Mouse (Mus musculus) liver, embryonic 13.5 days (tissue): ENCODE results near the gene Arhgef10l. TPM values are rescaled to one million over a fixed set of nuclear protein-coding genes. Genes with fewer than 3 reads are reported as not detected.

Source experiments
- ATAC-seq: fragments of 200-750 bp; cut with Nextera tagmentation; 2 replicates; pipeline ENCODE4 v1.8.0; 2017; ENCODE audit warnings: low read depth, mild to moderate bottlenecking, moderate number of reproducible peaks, moderate library complexity
- DNase-seq: peaks from one replicate; pipeline ENCODE4 v3.0.0; 2022
- H3K27ac ChIP-seq: fragments of 300-500 bp; sonication (generic); 2 replicates; pipeline ENCODE4 v1.5.1; 2015; ENCODE audit warnings: moderate library complexity, mild to moderate bottlenecking, inconsistent platforms
- H3K27me3 ChIP-seq: fragments of 300-500 bp; sonication (generic); 2 replicates; pipeline ENCODE4 v1.6.1; 2015; ENCODE audit warnings: mild to moderate bottlenecking, inconsistent platforms
- H3K36me3 ChIP-seq: fragments of 300-500 bp; sonication (generic); 2 replicates; pipeline ENCODE4 v1.6.1; 2015; ENCODE audit warnings: mild to moderate bottlenecking, inconsistent platforms
- H3K4me1 ChIP-seq: fragments of 300-500 bp; sonication (generic); replicated peaks from 2 replicates; pipeline ENCODE4 v1.6.1; 2015; ENCODE audit warnings: inconsistent platforms
- H3K4me2 ChIP-seq: fragments of 300-500 bp; sonication (generic); 2 replicates; pipeline ENCODE4 v1.6.1; 2015; ENCODE audit warnings: inconsistent platforms, mild to moderate bottlenecking, moderate library complexity
- H3K4me3 ChIP-seq: fragments of 300-500 bp; sonication (generic); replicated peaks from 2 replicates; pipeline ENCODE4 v1.5.1; 2015; ENCODE audit warnings: mild to moderate bottlenecking, inconsistent platforms
- H3K9ac ChIP-seq: fragments of 300-500 bp; sonication (generic); 2 replicates; pipeline ENCODE4 v1.6.1; 2015; ENCODE audit warnings: mild to moderate bottlenecking, inconsistent platforms
- H3K9me3 ChIP-seq: fragments of 300-500 bp; sonication (generic); replicated peaks from 2 replicates; pipeline ENCODE4 v1.6.1; 2016; ENCODE audit warnings: inconsistent platforms
- WGBS: fragments of 180-500 bp; shearing (Covaris S2); methylation state at CpG from one replicate; pipeline ENCODE4 v1.1.7; 2015; ENCODE audit not compliant: insufficient replicate concordance; 5-methylcytosine and 5-hydroxymethylcytosine counted together
- polyA plus RNA-seq: library from polyadenylated mRNA; unstranded; fragments of >200 nt; fragmentation: Nextera tagmentation; extraction: Ambion mirVana; gene quantifications from 2 replicates; pipeline ENCODE4 v1.2.1, GENCODE M21; 2015

Arhgef10l gene
- polyA plus RNA-seq, 1 experiment from 2014 or later, result 2.7 TPM

DNA sequence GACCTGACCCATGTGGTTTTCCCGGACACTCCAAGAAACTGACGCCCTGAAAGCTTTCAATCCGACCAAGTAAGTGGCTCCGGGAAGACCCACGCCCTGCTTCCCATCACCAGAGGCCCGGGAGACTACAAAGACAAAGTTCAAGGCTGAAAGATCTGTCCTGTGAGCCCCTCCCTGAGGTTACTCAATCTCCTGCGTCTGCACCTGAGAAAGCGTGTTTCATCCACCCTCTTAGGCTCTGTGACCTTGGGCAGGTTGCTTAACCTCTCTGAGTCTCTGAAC, 25.6 kb downstream of the Arhgef10l start:
- no peaks in the 10 kb centered on the region for H3K9me3 ChIP-seq
- no peak overlapping the region for H3K4me3 ChIP-seq
- no peaks in the 10 kb centered on the region for H3K27me3 ChIP-seq
- DNase-seq (no peak), ATAC-seq (no peak)
- H3K27ac ChIP-seq, result no peak overlapping the region
- H3K4me2 ChIP-seq, result no peak overlapping the region
- no peak overlapping the region for H3K9ac ChIP-seq
- 63% methylated on average over 8 of the region's 8 CpGs for WGBS
- no peaks in the 10 kb centered on the region for H3K36me3 ChIP-seq
- peaks cover 10% of the 10 kb centered on the region for H3K4me1 ChIP-seq

DNA sequence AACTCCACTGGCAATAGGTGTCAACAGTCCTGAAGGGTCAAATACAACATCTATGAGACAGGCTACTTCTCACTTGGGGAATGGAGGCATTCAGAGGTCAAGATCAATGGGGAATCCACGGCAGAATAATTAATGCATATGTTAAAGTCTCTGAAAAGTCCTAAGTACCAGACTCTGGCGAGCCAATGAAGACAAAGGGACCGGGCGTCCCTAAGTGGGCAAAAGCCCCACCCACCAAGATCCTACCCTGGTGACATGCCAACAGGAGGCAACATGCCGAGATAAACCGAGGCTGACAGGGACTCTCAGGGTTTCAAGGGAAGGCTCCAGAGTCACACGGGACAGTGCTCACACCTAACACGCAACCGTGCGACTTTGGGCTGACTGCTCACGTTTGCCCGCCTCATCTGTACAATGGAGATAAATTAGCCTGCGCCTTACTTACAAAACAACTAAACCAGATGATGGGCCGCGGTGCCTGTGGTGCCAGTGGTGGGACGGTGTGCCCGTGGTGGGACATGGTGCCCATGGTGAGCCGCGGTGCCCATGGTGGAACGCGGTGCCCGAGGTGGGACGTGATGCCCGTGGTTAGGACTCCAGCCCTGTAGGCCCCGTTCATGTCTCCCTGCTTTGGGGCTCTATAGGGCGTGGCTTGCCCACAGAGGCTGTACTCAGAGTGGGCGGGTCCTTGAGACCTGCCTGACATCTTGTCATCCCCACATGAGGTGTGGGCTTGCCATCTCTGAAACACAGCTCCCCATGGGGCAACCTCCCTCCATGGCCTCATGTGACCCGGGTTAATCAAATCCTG, 26.2 kb downstream of the Arhgef10l start:
- DNase-seq (no peak), ATAC-seq (no peak)
- H3K27ac ChIP-seq, result no peak overlapping the region
- H3K27me3 ChIP-seq, result no peaks in the 10 kb centered on the region
- no peaks in the 10 kb centered on the region for H3K9me3 ChIP-seq
- H3K36me3 ChIP-seq, result no peaks in the 10 kb centered on the region
- H3K9ac ChIP-seq, result no peak overlapping the region
- WGBS, result 74% methylated on average over 28 of the region's 28 CpGs
- peaks cover 10% of the 10 kb centered on the region for H3K4me1 ChIP-seq
- no peak overlapping the region for H3K4me3 ChIP-seq
- H3K4me2 ChIP-seq, result no peak overlapping the region

DNA sequence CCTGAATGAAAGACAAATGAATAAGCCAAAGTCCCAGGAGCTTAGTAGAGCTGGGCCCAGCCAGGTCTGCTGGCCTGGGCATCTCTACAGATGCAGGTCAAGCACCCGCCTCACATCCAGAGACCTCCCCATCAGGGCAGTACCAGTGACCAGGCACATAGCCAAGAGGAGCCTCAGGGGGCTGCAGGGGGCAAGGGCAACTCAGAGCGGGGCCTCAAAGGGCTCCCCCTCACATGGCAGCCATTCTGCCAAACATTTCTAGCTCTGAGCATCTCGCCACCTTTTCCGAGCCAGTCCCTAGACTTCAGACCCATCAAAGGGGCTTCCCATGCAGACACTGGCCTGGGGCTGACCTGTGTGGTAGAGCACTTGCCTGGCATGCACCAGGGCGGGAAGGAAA, 27.2 kb downstream of the Arhgef10l start:
- DNase-seq (no peak), ATAC-seq (no peak)
- no peak overlapping the region for H3K4me3 ChIP-seq
- no peaks in the 10 kb centered on the region for H3K9me3 ChIP-seq
- H3K4me1 ChIP-seq, result peaks cover 10% of the 10 kb centered on the region
- WGBS, result 72% methylated on average over 5 of the region's 5 CpGs
- no peak overlapping the region for H3K4me2 ChIP-seq
- no peak overlapping the region for H3K9ac ChIP-seq
- H3K27ac ChIP-seq, result no peak overlapping the region
- H3K27me3 ChIP-seq, result no peaks in the 10 kb centered on the region
- H3K36me3 ChIP-seq, result no peaks in the 10 kb centered on the region

DNA sequence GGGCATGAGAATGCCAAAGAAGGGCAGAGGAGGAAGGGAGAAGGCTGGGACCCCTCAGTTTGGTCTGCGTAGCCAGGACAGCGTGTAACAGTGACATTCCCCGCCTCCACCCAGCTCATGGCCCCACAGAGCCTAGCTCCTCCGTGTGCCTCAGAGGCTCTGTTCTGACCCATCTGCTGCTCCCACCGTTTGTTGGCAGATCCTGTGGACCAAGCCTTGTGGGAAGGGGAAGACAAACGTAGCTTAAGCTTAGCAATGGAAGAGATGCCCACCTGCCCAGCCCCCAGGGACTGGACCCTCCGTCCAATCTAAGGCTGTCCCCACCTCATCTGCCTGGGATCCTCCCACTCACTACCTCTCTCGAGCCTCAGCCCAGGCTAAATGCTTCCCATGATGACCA, 28.5 kb downstream of the Arhgef10l start:
- no peak for ATAC-seq
- no peaks in the 10 kb centered on the region for H3K27me3 ChIP-seq
- no peak overlapping the region for H3K27ac ChIP-seq
- H3K36me3 ChIP-seq, result no peaks in the 10 kb centered on the region
- WGBS, result 56% methylated on average over 8 of the region's 8 CpGs
- H3K4me3 ChIP-seq, result no peak overlapping the region
- no peak overlapping the region for H3K9ac ChIP-seq
- no peak for DNase-seq
- H3K9me3 ChIP-seq, result no peaks in the 10 kb centered on the region
- no peak overlapping the region for H3K4me2 ChIP-seq
- H3K4me1 ChIP-seq, result peaks cover 12% of the 10 kb centered on the region

DNA sequence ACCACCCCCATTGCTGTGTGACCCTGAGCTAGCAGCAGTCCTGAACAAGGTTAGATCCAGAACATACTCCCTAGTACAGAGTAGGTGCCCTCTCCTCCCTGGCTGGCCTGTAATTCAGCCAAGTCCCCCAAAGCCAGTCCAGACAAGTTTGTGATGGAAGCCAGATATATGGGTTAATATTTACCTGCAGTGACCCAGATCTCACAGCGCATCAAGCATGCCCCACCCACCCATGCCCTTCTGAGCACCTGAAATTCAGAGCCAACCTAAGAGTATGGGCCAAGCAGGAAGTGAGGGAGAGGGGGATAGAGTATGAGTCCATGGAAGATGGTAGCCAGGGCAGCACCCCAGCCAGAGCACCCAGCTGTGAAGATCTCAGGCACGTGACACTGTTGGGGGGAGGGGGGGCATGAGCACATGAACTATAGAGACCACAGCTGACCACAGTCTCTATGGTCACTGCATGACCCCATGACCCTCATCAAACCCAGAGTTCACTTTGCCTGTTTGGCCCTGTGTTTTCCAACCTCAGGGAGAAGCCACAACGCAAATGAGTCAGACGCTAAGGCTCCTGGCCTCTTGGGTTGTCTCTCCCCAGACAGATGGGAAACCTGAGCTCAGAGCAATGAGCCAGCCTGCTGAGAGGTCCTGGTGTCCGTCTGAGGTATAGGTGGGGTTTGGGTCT, 29.4 kb downstream of the Arhgef10l start:
- no peak overlapping the region; the same call in 1 of the 2 replicates for H3K27ac ChIP-seq
- ATAC-seq, result peak; percentile 36

DNA sequence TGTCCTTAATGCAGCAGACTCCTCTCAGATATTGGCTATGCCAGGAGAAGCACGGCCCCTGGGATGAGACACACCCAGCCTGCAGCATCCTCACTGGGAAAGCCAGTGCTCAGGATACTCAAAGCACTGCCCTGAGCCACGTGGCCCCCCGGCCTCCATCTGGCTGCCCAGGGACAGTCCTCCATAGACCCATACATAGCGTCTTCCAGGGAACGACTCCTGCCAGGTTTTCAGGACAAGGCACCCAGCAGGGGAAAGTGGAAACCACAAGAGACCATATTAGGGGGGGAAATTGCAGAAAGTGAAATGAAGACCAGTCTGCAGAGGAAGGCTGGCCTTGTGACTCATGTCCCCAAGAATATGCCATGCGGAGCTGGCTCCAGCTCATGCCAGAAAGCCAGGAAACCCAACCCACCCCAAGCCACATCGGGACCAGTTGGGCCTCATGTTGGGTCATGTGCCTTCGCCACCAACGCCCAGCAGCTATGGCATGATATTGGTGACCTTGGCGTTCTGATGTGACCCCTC, 30.9 kb downstream of the Arhgef10l start:
- Histone ChIP-seq H3K4me2 (no peak overlapping the region), H3K27ac (no peak overlapping the region), H3K4me3 (no peak overlapping the region), H3K36me3 (no peaks in the 10 kb centered on the region), H3K27me3 (no peaks in the 10 kb centered on the region), H3K9me3 (no peaks in the 10 kb centered on the region), H3K4me1 (peaks cover 26% of the 10 kb centered on the region), H3K9ac (no peak overlapping the region)
- ATAC-seq, result no peak
- WGBS, result 62% methylated on average over 10 of the region's 10 CpGs
- no peak for DNase-seq

More for the DNA sequence above, 29.4 kb downstream of the Arhgef10l start:
- Histone ChIP-seq H3K4me2 (no peak overlapping the region), H3K36me3 (no peaks in the 10 kb centered on the region), H3K4me3 (no peak overlapping the region), H3K9me3 (no peaks in the 10 kb centered on the region), H3K9ac (no peak overlapping the region), H3K27me3 (no peaks in the 10 kb centered on the region), H3K4me1 (peaks cover 18% of the 10 kb centered on the region)
- DNase-seq, result no peak
- 44% methylated on average over 5 of the region's 5 CpGs for WGBS

DNA sequence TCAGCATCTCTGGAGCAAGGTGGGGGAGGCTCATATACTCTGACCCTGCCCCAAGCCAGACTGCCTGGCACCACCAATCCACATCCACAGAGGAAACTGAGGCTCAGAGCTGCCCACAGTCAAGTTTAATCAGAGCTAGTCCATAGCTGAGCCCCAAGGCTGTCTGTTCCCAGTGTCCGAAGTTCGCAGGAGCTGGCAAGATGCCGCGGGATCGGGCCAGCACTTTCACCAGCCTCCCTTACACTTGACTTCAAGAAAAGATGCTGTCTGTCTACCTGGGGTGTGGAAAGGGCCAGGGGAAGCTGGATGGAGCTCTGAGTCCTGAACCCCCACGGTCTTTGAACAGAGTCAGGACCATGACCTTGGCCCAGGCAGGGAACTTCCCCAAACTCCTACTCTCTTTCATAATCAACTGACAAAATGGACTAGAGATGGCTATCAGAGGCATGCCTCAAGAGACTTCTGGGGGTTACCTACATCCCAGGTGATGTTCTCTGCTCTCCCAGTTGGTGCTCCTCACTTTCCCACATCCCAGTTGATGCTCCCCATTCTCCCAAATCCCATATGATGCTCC, 34.4 kb downstream of the Arhgef10l start:
- 62% methylated on average over 6 of the region's 6 CpGs for WGBS
- H3K4me3 ChIP-seq, result no peak overlapping the region
- no peaks in the 10 kb centered on the region for H3K27me3 ChIP-seq
- peaks cover 21% of the 10 kb centered on the region for H3K4me1 ChIP-seq
- DNase-seq, result no peak
- H3K4me2 ChIP-seq, result no peak overlapping the region
- H3K9me3 ChIP-seq, result no peaks in the 10 kb centered on the region
- H3K9ac ChIP-seq, result no peak overlapping the region
- H3K36me3 ChIP-seq, result no peaks in the 10 kb centered on the region
- H3K27ac ChIP-seq, result peak overlapping the region; percentile 36; the same call in 1 of the 2 replicates
- no peak for ATAC-seq

DNA sequence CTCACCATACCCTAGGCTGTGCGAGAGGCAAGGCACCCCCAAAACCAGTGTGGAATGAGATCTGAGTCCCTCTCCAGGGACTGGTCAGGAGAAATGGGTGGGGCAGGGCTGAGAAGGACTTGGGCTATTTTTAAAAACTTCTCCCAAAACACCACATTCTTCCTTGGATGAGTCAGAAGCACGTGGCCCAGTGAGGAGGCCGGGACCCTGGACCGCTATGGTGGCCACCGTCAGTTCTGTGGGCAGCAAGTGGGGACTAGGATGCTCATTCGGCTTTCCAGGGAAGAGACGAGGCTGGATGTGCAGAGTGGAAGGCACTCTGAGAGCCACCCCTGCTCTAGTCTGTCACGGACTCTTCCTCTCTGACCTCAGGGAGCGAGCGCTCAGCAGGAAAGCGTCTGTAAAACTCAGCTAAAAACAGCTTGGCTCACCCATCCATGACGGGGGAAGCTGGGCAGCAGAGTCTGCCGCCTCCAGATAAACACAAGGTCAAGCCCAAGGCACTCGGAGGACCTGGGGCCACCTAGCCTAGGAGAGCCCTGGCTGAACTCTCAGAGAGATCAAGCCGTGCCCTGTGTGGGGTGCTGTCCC, 35.1 kb downstream of the Arhgef10l start:
- Histone ChIP-seq H3K27me3 (no peaks in the 10 kb centered on the region), H3K9me3 (no peaks in the 10 kb centered on the region), H3K9ac (no peak overlapping the region), H3K36me3 (no peaks in the 10 kb centered on the region), H3K4me3 (no peak overlapping the region), H3K27ac (peak overlapping the region; percentile 36; the same call in 1 of the 2 replicates), H3K4me2 (no peak overlapping the region), H3K4me1 (peaks cover 18% of the 10 kb centered on the region)
- no peak for DNase-seq
- WGBS, result 31% methylated on average over 15 of the region's 15 CpGs
- ATAC-seq, result 0 out of 2 replicates have a peak, but pooled peaks have one; percentile 9

DNA sequence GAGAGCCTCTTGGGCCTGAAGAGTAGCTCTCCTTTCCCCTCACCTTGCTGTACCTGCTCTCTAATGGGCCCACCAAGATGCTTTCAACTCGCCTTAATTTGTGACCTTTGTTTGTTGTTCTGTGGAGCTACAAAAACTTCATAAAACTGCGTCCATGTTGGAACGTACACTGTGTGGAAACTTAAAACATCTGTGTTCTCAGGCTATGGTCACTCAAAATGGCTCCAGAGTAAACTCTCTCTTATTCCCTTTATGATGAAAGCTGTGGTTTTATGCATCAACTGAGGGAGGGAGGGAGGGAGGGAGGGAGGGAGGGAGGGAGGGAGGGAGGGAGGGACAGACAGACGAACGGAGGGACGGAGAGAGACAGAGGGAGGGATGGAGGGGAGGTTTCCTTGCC, 35.7 kb downstream of the Arhgef10l start:
- Histone ChIP-seq H3K4me3 (no peak overlapping the region), H3K9ac (no peak overlapping the region), H3K9me3 (no peaks in the 10 kb centered on the region), H3K36me3 (no peaks in the 10 kb centered on the region), H3K27me3 (no peaks in the 10 kb centered on the region), H3K4me2 (no peak overlapping the region), H3K27ac (no peak overlapping the region), H3K4me1 (peaks cover 22% of the 10 kb centered on the region)
- WGBS, result 69% methylated on average over 5 of the region's 6 CpGs
- no peak for ATAC-seq
- DNase-seq, result no peak

DNA sequence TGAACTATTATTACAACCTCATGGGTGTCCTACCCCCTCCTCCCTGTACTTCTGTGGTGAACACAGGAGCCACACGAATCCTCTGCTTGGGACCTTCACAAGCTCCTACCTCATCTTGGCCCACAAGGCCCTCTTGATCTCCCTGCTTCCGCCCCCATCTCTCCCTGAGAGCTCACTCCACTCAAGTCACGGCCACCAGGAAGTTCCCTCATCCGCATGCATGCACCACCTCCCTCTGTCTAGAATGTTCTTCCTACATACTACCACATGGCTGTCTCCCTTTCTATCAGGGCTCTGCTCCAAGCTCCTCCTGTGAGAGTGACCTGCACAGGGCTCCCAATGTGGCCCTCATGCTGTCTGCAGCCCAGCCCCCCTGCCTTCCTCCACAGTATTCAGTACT, 36.8 kb downstream of the Arhgef10l start:
- Histone ChIP-seq H3K36me3 (no peaks in the 10 kb centered on the region), H3K9me3 (no peaks in the 10 kb centered on the region), H3K4me1 (peaks cover 29% of the 10 kb centered on the region), H3K9ac (no peak overlapping the region), H3K27ac (no peak overlapping the region), H3K27me3 (no peaks in the 10 kb centered on the region), H3K4me2 (no peak overlapping the region), H3K4me3 (no peak overlapping the region)
- WGBS, result 64% methylated on average over 4 of the region's 4 CpGs
- ATAC-seq (no peak), DNase-seq (no peak)

DNA sequence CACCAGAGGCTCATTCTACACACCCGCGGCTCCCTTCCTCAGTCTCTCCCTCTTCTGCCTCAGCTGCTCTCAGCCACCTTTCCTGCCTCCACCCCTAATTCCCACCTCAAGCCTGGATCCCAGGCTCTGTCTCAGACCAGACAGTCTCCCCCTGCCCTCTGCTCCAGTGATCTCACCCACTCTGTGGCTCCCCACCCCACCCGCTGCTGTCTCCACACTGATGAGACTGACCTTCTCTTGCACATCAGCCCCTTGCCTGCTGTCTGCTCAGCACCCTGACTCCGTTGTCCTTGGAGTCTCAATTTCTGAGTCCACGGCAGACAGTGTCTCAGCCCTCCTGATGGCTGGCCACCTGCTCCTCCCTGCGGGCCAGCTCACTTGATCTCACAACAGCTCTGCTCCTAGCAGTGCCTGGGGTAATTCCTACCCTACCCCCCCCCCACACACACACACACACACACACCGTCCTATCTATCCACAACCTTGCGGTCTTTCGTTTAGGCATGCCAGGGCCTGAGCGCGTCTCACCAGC, 37.3 kb downstream of the Arhgef10l start:
- Histone ChIP-seq H3K9ac (no peak overlapping the region), H3K4me3 (no peak overlapping the region), H3K9me3 (no peaks in the 10 kb centered on the region), H3K27me3 (no peaks in the 10 kb centered on the region), H3K27ac (no peak overlapping the region), H3K36me3 (no peaks in the 10 kb centered on the region), H3K4me2 (no peak overlapping the region), H3K4me1 (peaks cover 34% of the 10 kb centered on the region)
- ATAC-seq (no peak), DNase-seq (no peak)
- WGBS, result 71% methylated on average over 11 of the region's 11 CpGs
